Mouse (Mus musculus): ENCODE results near the gene Trappc6a. TPM values are rescaled to one million over a fixed set of nuclear protein-coding genes. Genes with fewer than 3 reads are reported as not detected.

The Trappc6a gene
- polyA plus RNA-seq, 1 experiment from 2014 or later = 43.9 TPM

- Histone ChIP-seq H3K9ac (peak overlapping the region; percentile 13; the same call in 1 of the 2 replicates), H3K36me3 (no peaks in the 10 kb centered on the region), H3K9me3 (no peaks in the 10 kb centered on the region), H3K27ac (peak overlapping the region; percentile 70; the same call in 1 of the 2 replicates), H3K4me2 (no peak overlapping the region), H3K4me3 (no peak overlapping the region), H3K4me1 (replicated peaks) (peaks cover 48% of the 10 kb centered on the region), H3K27me3 (no peaks in the 10 kb centered on the region)
- WGBS = 94% methylated on average over 2 of the region's 2 CpGs
- no peak for ATAC-seq (ENCODE audit: low FRiP score)
Observed at GRCm38 (mm10) chr7:19540771-19541566, 32.8 kb downstream of the Trappc6a start.

- peak; percentile 5; the same call in 1 of the 2 replicates for ATAC-seq (ENCODE audit: low FRiP score)
- peak overlapping the region; percentile 20; the same call in 1 of the 2 replicates for H3K9ac ChIP-seq
- no peak overlapping the region for H3K4me3 ChIP-seq
- no peak overlapping the region; the same call in 1 of the 2 replicates for H3K4me2 ChIP-seq
- no peaks in the 10 kb centered on the region for H3K36me3 ChIP-seq
- peaks cover 51% of the 10 kb centered on the region for H3K4me1 ChIP-seq (replicated peaks)
- WGBS = 59% methylated on average over 7 of the region's 7 CpGs
- H3K27ac ChIP-seq = peak overlapping the region; percentile 70
- no peaks in the 10 kb centered on the region for H3K27me3 ChIP-seq
- H3K9me3 ChIP-seq = no peaks in the 10 kb centered on the region
Observed at GRCm38 (mm10) chr7:19541681-19542154, 33.5 kb downstream of the Trappc6a start.

- ATAC-seq (ENCODE audit: low FRiP score) = peak; percentile 74
- Histone ChIP-seq H3K4me1 (replicated peaks) (peaks cover 50% of the 10 kb centered on the region), H3K36me3 (no peaks in the 10 kb centered on the region), H3K27me3 (no peaks in the 10 kb centered on the region), H3K4me2 (no peak overlapping the region; the same call in 1 of the 2 replicates), H3K27ac (peak overlapping the region; percentile 70), H3K4me3 (no peak overlapping the region), H3K9me3 (no peaks in the 10 kb centered on the region), H3K9ac (peak overlapping the region; percentile 20; the same call in 1 of the 2 replicates)
- WGBS = 49% methylated on average over 8 of the region's 8 CpGs
Observed at GRCm38 (mm10) chr7:19542155-19542691, 34.0 kb downstream of the Trappc6a start.

- Histone ChIP-seq H3K9me3 (no peaks in the 10 kb centered on the region), H3K36me3 (no peaks in the 10 kb centered on the region), H3K27ac (no peak overlapping the region), H3K4me3 (no peak overlapping the region), H3K4me2 (no peak overlapping the region), H3K27me3 (no peaks in the 10 kb centered on the region), H3K9ac (no peak overlapping the region), H3K4me1 (replicated peaks) (peaks cover 55% of the 10 kb centered on the region)
- 60% methylated on average over 6 of the region's 6 CpGs for WGBS
- no peak for ATAC-seq (ENCODE audit: low FRiP score)
Observed at GRCm38 (mm10) chr7:19543584-19543983, 35.4 kb downstream of the Trappc6a start.

- Histone ChIP-seq H3K9ac (no peak overlapping the region), H3K27ac (no peak overlapping the region), H3K9me3 (no peaks in the 10 kb centered on the region), H3K4me3 (no peak overlapping the region), H3K4me1 (replicated peaks) (peaks cover 58% of the 10 kb centered on the region), H3K36me3 (no peaks in the 10 kb centered on the region), H3K27me3 (no peaks in the 10 kb centered on the region), H3K4me2 (no peak overlapping the region)
- WGBS = 75% methylated on average over 3 of the region's 3 CpGs
- no peak for ATAC-seq (ENCODE audit: low FRiP score)
Observed at GRCm38 (mm10) chr7:19546007-19546406, 37.8 kb downstream of the Trappc6a start.

GRCm38 (mm10) chr7:19547344-19547969, 39.3 kb downstream of the Trappc6a start:
- no peak overlapping the region for H3K9ac ChIP-seq
- H3K9me3 ChIP-seq = no peaks in the 10 kb centered on the region
- H3K27ac ChIP-seq = no peak overlapping the region
- WGBS = 63% methylated on average over 2 of the region's 2 CpGs
- no peak overlapping the region for H3K4me2 ChIP-seq
- no peak for ATAC-seq (ENCODE audit: low FRiP score)
- H3K4me3 ChIP-seq = no peak overlapping the region
- peaks cover 6% of the 10 kb centered on the region for H3K36me3 ChIP-seq
- H3K27me3 ChIP-seq = no peaks in the 10 kb centered on the region
- H3K4me1 ChIP-seq (replicated peaks) = peaks cover 47% of the 10 kb centered on the region

GRCm38 (mm10) chr7:19549394-19549793, 41.2 kb downstream of the Trappc6a start:
- WGBS = 94% methylated on average over 10 of the region's 10 CpGs
- H3K27me3 ChIP-seq = no peaks in the 10 kb centered on the region
- peaks cover 51% of the 10 kb centered on the region for H3K4me1 ChIP-seq (replicated peaks)
- no peak for ATAC-seq (ENCODE audit: low FRiP score)
- H3K9ac ChIP-seq = no peak overlapping the region
- no peak overlapping the region for H3K4me2 ChIP-seq
- peaks cover 25% of the 10 kb centered on the region for H3K36me3 ChIP-seq
- no peak overlapping the region for H3K27ac ChIP-seq
- H3K4me3 ChIP-seq = no peak overlapping the region
- no peaks in the 10 kb centered on the region for H3K9me3 ChIP-seq

GRCm38 (mm10) chr7:19551634-19552033, 43.4 kb downstream of the Trappc6a start:
- no peak for ATAC-seq (ENCODE audit: low FRiP score)
- Histone ChIP-seq H3K9me3 (no peaks in the 10 kb centered on the region), H3K36me3 (peaks cover 37% of the 10 kb centered on the region), H3K27me3 (no peaks in the 10 kb centered on the region), H3K9ac (no peak overlapping the region), H3K27ac (no peak overlapping the region), H3K4me3 (no peak overlapping the region), H3K4me2 (no peak overlapping the region), H3K4me1 (replicated peaks) (peaks cover 44% of the 10 kb centered on the region)
- 86% methylated on average over 5 of the region's 5 CpGs for WGBS

GRCm38 (mm10) chr7:19552443-19552842, 44.2 kb downstream of the Trappc6a start:
- WGBS = 62% methylated on average over 2 of the region's 2 CpGs
- H3K27me3 ChIP-seq = no peaks in the 10 kb centered on the region
- no peaks in the 10 kb centered on the region for H3K9me3 ChIP-seq
- no peak overlapping the region for H3K9ac ChIP-seq
- ATAC-seq (ENCODE audit: low FRiP score) = no peak
- peaks cover 37% of the 10 kb centered on the region for H3K36me3 ChIP-seq
- H3K4me1 ChIP-seq (replicated peaks) = peaks cover 47% of the 10 kb centered on the region
- no peak overlapping the region for H3K27ac ChIP-seq
- H3K4me3 ChIP-seq = no peak overlapping the region
- no peak overlapping the region for H3K4me2 ChIP-seq

- Histone ChIP-seq H3K36me3 (peaks cover 43% of the 10 kb centered on the region), H3K9me3 (no peaks in the 10 kb centered on the region), H3K9ac (no peak overlapping the region; the same call in 1 of the 2 replicates), H3K4me2 (no peak overlapping the region), H3K27ac (no peak overlapping the region), H3K4me3 (no peak overlapping the region), H3K4me1 (replicated peaks) (peaks cover 56% of the 10 kb centered on the region), H3K27me3 (no peaks in the 10 kb centered on the region)
- ATAC-seq (ENCODE audit: low FRiP score) = no peak
- 94% methylated on average over 1 of the region's 1 CpGs for WGBS
Observed at GRCm38 (mm10) chr7:19554168-19554567, 46.0 kb downstream of the Trappc6a start.

- no peaks in the 10 kb centered on the region for H3K27me3 ChIP-seq
- peak overlapping the region; percentile 36 for H3K9ac ChIP-seq
- H3K36me3 ChIP-seq = peaks cover 41% of the 10 kb centered on the region
- H3K9me3 ChIP-seq = no peaks in the 10 kb centered on the region
- 94% methylated on average over 2 of the region's 2 CpGs for WGBS
- no peak overlapping the region for H3K4me3 ChIP-seq
- no peak overlapping the region for H3K27ac ChIP-seq
- peaks cover 73% of the 10 kb centered on the region for H3K4me1 ChIP-seq (replicated peaks)
- no peak overlapping the region for H3K4me2 ChIP-seq
- ATAC-seq (ENCODE audit: low FRiP score) = no peak
Observed at GRCm38 (mm10) chr7:19557086-19557485, 48.9 kb downstream of the Trappc6a start.
